Mouse (Mus musculus): ENCODE measurements at regions not wholly inside any gene's neighbourhood (a gene's known extent, or its start where the extent isn't known, plus 50 kb on each side); places are given as distances from the start of the nearest gene placed in this dataset.

DNA sequence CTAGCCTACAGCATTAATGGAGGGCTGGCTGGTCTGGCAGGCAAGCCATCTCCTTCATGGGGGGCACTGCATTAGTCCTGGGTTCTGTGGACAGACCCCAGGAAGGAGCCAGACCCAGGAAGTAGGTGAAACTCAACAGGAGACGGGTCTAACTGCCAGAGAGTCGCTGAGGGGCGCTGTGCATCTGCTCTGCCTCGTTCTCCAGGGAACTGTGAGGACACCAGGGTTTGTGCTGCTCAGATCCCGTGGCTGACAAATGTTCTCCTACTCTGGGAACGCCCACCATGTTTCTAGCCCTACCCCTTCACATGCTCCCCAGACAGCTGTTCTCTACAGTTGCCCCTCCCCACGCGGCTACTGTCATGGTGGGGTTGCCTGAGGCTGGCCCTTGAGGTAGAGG is 67.7 kb upstream of the Gm26897 start:
- TF ChIP-seq GATA1 (IDR thresholded peaks at IDR 0.05; ENCODE audit: low read length) (no peak), TAL1 (IDR thresholded peaks at IDR 0.05; ENCODE audit: low read length) (no peak)
